Mouse (Mus musculus) gastrocnemius, adult 18-20 months (tissue): ENCODE measurements at regions not wholly inside any gene's neighbourhood (a gene's known extent, or its start where the extent isn't known, plus 50 kb on each side); places are given as distances from the start of the nearest gene placed in this dataset.
A peak's percentile ranks its signal among the peaks of the same experiment; 100 is the strongest.

Experiments
- DNase-seq: peaks from one replicate; pipeline ENCODE4 v3.0.0; 2021; ENCODE audit warnings: low spot score

- no peak for DNase-seq
Observed at GRCm38 (mm10) chr11:51911481-51911880, 54.0 kb upstream of the Jade2 start.

DNA sequence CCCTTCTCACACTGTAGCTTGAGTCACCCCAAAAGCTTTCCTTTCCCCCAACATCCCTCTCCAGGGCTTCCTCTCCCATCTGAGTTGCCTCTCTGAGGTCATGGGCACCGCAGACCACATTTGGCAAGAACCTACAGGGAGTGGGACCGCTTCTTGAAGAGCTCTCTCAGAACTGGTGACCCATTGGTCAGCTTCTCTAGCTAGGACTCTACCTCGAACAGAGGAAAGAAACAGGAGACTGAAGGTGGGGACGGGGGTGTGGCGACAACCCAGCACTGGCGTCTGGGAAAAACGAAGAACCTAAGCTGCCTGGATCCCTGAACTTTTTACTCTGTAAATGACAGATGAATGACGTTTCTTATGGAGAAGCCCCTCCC is 51.8 kb upstream of the Cdkn2aipnl start:
- DNase-seq = no peak

- DNase-seq = peak; percentile 100
Observed at GRCm38 (mm10) chr11:51916033-51916929, 51.2 kb upstream of the Cdkn2aipnl start.
